Mouse (Mus musculus): ENCODE results near the gene Rnf222.

Gene Rnf222

DNA sequence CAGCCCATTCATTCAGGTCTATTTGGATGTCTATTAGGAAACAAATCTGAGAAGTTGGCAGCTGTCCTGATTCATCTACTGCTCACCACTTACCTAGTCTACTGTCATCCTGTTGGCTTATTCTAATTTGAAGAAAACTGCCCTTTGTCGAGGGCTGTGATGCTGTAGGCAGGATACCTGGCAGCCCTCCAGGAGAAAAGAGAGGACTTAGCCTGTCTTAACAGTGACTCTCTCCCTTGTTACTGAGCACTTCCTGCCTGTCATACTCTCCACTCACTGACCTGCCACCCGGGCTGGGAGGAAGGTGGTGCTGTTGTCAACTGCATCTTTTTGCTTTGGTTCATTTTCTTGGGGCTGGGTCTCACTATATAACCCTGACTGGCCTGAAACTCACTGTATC lies 2.3 kb downstream of the Rnf222 start:
- no peak for DNase-seq (ENCODE audit: low read depth)

DNA sequence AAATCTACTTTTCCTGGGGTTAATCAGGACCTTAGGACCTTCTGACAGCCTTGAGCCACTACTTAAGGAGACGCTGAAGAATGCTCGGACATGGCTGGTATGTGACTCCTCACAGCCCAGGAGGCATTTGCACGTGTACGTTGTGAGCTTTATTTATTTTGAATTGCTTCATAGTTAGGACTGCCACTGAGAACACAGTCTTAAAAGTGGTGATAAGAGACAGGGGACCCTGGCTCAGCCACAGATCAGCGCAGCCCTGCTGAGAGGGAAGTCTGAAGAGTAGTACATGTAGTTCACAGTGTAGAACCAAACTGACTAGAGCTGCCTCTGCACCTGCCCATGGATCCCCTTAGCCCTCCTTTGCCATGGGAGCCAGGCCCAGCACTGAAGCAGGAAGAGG lies 3.5 kb downstream of the Rnf222 start:
- no peak for DNase-seq (ENCODE audit: low read depth)

DNA sequence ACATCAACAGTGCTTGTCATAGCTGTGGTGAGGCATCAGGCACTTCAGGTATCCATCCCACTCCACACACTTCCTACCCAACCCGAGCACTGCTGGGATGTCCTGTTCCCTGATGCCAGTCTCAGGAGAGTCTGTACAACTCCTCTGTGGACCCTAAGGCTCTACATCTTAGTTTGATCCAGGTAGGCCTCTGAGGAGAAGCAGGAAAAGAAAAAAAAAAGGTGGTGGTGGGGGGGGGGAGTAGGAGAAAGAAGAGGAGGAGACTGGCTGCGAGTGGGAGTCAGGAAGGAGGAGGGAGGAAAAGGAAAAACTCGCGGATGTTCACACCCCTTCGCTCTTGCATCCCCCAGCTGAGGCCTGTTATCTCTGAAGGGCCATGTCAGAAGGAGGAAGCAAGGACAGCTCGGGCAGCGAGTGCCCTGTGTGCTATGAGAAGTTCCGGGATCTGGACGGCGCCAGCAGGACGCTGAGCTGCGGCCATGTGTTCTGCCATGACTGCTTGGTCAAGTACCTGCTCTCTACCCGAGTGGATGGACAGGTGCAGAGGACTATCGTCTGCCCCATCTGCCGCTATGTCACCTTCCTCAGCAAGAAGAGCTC lies 4.0 kb downstream of the Rnf222 start:
- no peak for DNase-seq (ENCODE audit: low read depth)

DNA sequence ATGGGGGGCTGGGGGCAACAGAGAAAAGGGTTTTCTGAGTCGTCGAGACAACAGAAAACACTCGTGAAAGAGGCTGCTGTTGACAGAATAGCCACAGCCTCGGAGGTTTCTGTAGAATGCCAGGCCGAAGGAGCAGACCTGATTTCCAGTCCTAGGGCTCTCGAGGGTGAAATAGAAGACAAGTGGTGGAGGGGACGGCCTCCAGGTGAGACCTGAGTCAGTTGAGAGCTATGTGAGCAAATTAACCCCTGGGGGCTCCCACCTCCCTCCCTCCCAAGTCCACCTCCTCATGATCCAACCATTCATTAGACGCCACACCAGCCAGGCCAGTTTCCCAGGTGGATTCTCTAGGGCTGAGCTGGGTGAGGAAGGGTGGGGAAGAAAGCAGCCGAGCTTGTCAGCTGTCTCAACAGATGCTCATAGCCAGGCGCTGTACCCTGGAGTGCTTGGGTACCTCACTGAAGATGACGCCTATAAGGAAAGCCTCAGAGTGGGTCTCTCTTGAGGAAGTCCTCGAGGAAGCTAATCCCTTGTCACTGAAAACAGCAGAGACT lies 5.6 kb downstream of the Rnf222 start:
- DNase-seq (ENCODE audit: low read depth): no peak

DNA sequence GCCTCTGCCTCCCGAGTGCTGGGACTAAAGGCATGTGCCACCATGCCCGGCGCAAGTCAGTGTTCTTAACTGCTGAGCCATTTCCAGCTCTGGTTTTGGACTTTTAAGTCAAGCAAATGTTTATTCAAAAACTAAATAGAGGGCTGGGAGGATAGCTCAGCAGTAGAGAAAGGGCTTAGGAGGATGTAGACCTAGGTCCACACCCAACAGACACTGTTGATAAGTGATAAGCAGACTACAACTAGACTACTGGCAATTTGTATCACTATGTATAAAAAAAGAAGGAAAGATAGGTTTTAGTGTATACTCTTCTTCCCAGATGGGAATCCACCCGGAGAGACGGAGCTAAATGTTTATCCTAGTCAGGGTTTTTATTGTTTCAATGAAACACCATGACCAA lies 7.9 kb downstream of the Rnf222 start:
- no peak for DNase-seq (ENCODE audit: low read depth)

DNA sequence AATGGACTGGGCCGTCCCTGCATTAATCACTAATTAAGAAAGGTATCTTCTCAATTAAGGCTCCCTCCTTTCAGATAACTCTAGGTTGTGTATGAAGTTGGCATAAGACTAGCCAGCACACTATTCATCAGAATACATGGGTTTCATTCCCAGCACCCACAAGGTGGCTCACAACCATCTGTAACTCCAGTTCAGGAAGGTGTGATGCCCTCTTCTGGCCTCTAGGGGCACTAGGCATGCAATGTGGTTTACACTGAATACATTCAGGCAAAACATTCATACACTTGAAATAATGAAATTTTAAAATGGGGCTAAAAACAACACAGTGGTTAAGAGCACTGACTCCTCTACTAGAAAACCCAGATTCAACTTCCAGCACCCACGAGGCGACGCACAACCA lies 8.8 kb downstream of the Rnf222 start:
- DNase-seq (ENCODE audit: low read depth): no peak

DNA sequence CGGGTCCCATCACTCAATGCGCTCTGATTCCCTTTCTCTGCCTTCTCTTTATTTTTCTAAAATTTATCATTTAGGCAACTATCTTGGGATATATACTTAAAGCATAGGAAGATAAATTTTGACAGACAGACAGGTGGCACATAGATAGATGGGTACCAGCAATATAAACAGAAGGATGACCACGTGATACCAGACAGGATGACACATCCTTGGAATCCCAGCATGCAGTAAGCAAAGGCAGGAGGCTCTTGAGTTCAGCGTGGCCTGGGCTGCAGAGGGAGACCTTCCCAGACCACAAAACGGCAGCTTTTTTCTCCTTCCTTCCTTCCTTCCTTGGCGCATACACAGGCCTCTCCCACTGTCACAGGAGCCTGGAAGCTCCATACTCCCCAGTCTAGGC lies 9.5 kb downstream of the Rnf222 start:
- DNase-seq (ENCODE audit: low read depth): no peak

DNA sequence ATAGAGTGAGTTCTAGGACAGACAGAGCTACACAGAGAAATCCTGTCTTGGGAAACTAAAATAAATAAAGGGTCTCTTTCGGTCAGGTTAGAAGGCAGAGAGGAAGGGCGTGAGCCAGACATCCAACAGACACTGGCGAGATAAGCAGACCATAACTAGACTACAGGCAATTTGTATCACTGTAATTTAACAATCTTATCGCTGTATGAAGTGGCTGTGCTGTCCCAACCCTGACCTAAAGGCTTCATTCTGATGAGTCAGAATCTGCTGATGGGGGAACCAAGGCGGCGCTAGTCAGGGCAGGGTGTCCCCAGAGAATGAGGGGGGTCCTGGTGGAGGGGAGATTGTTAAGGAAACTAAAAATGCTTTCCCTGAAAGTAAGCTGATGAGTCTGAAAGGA lies 10.4 kb downstream of the Rnf222 start:
- no peak for DNase-seq (ENCODE audit: low read depth)

DNA sequence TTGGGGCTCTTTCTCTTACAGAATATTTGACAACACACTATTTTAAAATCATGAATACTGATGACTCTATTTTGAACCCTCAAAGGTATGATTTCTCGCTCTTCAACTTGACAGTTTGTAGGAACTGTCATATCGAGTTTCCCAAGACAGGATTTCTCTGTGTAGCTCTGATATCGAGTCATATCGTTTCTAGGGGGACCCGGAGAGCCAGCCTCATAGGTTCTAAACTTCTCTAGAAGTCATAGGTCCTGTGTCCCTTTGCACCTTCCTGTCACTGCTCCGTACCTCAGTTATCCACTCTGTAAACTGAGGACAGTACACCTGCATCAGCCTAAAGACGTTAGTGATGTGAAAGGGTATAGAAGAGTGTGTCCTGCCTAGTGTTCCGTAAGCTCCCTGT lies 11.5 kb downstream of the Rnf222 start:
- DNase-seq (ENCODE audit: low read depth): no peak

DNA sequence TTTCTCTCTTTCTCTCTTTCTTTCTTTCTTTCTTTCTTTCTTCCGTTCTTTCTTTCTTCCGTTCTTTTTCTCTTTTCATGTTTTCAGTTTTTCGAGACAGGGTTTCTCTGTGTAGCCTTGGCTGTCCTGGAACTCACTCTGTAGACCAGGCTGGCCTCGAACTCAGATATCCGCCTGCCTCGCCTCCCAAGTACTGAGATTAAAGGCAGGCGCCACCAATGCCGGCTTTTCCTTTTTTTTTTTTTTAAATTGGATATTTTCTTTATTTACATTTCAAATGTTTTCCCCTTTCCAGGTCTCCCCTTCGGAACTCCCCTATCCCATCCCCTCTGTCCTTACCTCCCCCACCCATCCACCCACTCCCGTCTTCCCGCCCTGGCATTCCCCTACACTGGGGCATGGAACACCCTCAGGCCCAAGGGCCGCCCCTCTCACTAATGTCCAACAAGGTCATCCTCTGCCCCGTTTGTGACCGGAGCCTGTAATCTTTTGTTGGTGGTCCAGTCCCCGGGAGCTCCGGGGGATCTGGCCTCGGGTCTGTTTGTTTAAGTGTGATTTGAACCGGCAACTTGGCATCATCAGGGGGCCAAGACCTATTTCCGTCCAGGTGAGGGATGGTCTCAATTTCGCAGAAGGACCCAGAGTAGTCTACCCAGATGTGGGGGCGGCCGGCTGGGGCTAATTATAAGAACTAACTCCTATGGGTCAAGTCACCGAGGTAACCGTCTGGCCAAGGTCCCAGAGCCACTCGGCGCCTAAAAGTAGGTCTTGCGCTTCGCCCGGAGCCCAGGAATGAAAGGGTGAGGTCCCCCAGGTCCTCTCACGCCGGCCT lies 12.4 kb downstream of the Rnf222 start:
- no peak for DNase-seq (ENCODE audit: low read depth)

DNA sequence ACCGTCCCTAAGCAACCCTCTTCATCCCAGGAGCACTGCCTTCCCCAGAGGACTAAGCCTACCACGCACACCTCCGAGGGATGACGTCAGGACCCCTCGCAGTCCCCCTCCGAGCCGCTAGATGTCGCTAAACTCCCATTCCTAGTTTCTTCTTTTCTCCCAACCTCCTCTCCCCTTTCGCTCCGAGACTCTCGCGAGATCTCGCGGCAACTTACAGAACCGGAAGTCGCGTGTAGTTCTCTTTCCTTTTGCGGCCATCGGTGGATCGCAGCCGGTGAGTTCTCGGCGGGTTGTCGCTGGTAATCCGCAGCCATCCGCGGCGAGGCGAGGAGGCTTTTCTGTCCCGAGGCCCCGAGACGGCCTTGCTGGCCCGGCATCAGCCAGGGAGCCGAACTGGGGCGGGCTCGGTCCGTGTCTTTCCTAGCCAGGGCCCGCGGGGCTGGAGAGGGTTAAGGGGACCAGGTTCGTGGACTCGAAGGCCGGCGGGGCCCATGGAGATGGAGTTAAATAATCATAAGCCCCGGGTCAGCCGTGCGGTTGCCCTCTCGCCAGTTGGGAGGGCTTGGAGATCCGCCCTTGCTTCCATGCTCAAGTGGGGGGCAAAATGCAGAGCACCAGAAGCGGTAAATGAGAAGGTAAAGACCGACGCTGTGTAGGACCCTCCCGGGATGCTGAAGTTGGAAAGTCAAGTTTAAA lies 13.1 kb downstream of the Rnf222 start, which contains the start of gene Rpl26:
Gene Rpl26 (plus strand): TSS at position 233 of the 696 bp plus-strand sequence.
- DNase-seq (ENCODE audit: low read depth): peak; percentile 100

DNA sequence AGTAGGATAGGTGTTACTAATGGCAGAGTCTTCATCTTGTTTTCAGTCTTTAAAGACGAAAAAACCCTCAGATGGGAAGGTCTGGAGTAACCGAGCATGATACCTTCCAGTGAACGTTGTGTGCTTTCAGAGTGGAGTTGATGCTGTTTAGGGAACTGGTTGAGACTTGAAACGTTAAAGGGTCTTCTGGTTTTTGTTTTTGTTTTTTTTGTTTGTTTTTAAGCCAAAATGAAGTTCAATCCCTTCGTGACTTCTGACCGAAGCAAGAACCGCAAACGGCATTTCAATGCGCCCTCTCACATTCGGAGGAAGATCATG lies 13.7 kb downstream of the Rnf222 start:
- DNase-seq (ENCODE audit: low read depth): no peak

DNA sequence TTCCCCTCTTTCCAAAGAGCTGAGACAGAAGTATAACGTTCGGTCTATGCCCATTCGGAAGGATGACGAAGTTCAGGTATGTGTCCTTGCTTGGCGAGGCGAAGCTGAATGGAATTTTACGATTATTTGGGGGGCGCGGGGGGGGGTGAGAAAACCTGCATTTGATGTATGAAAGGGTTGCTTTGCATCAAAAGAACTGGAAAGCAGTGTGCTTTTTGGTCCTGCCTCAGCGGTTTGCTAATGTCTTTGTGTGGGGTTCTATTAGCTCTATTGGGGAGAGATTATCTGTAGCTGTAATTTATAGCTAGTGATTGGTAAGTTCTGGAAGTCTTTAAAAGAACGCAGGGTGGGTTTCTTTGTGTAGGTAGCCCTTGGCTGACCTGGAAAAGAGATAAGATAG lies 14.0 kb downstream of the Rnf222 start:
- DNase-seq (ENCODE audit: low read depth): no peak

DNA sequence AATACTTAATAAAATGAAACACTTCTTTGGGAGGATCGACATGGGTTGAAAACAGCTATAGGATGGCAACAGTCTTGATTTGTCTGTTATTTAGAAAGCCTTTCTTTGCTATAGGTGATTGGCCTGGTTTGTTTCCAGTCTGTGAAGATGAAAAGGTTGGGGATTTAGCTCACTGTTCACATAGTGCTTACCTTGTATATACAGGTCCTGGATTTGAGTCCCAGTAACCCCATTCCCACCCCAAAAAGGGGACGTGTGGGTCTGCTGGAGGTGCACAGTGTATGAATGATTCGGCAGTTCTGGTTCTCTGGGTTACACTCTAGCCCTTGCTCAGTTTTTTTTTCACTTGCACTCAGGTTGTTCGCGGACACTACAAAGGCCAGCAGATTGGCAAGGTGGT lies 14.5 kb downstream of the Rnf222 start:
- no peak for DNase-seq (ENCODE audit: low read depth)

DNA sequence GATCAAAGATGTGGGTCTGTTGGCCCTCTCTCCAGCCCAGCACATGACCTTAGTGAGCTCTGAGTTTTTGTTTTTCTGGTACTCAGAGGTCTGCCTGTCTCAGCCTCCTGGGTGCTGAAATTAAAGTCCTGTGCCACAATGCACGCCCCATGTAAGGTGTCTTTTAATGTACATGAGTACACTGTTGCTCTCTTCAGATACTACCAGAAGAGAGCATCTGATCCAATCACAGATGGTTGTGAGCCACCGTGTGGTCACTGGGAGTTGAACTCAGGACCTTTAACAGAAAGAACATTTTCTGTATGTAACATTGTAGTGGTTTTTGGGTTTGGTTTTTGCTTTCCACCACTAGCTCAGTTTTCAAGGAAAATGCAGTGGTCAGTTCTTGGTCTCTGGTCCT lies 15.4 kb downstream of the Rnf222 start:
- no peak for DNase-seq (ENCODE audit: low read depth)

DNA sequence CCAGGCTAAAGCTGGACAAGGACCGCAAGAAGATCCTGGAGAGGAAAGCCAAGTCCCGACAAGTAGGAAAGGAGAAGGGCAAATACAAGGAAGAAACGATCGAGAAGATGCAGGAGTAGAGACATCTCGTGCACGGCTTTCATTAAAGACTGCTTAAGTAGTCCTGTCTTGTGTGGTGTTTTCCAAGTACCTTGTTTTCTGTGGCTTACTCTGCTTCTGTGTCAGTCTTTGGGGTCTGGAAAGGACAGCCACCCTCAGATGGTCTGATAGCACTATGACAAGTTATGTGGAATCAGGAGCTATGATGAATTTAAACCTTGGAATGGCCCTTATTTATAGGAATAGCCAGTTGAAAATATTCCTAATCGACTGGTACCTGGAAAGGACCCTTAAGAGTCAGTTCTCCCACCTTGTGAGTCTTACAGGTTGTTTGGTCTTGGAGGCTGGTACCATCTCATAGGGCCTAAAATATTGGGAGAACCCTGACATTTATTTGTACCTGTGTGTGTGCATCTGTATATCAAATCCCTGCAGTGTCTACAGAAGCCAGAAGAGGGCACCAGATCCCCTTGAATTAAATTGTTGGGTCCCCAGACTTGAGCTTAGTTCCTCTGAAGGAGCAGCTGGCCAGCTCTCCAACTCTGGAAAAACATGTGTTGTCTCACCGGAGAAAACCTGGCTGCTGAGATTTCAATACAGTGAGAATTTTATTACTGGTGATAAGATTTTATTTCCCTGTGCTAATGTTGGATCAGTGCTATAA lies 16.2 kb downstream of the Rnf222 start:
- peak; percentile 78 for DNase-seq (ENCODE audit: low read depth)

DNA sequence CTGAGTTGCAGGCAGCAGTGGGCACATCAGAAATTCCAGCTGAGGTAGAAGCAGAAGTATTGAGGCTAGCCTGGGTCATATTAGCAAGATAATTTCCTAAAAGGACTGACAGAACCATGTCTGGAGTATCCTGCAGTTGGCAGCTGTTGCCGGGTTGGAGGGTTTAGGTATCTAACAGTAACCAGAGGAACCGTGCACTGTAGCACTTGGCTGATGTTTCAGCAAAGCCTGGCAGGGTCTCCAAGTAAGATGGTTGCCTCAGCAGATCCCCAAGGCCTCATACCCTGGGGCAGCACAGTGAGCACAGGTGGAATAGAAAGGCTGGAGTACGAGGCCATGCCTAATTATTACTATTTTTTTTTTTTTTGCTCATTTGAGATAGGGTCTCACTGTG lies 16.8 kb downstream of the Rnf222 start:
- no peak for DNase-seq (ENCODE audit: low read depth)

DNA sequence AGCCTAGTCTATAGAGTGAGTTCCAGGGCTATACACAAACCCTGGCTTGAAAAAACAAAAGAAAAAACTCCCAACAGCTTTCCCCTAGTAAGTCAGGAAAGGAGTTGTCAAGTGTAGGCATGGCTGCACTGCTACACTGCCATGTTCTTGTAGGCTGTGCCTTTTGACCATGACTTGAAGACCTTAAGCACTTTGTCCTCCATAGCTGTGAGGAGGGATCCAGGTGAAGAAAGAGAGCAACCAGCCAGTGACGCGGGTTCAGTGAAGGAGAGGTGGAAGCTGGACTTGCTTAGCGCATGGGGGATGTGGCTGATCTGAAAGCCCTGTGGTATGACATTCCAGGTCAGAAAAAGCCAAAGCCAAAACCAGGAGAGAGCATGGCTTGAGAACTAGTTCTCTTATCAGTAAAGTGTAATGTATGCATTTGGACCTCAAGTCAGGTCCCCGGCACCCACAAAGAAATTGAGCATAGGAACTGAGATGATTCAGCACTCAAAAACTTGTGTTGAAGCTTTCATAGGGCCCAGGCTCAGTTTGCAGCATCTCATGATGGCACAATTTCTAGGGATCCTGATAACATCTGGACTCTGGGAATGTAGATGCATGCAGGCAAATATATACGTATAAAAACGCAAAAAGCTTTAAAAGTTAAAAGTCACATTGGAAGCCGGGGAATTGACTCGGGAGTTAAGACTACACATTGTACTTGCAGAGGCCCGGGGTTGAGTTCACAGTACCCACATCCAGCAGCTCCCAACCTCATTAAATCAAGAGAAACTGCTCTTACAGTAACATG lies 17.5 kb downstream of the Rnf222 start:
- DNase-seq (ENCODE audit: low read depth): no peak

DNA sequence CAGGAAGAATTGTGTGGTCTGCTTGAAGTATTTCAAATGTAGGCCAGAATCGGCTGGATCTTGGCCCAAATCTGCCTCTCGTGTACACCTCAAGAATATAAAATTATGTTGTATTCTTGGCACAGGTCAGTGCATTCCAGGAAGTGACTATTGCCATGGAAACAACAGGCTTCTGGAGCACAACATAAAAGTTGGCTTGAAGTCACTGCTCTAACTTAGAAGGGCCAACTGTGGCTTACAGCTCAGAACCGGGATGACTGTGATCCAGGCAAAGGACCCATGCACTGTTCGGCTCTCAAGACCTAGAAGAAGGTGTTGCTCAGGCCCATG lies 18.1 kb downstream of the Rnf222 start:
- DNase-seq (ENCODE audit: low read depth): no peak

DNA sequence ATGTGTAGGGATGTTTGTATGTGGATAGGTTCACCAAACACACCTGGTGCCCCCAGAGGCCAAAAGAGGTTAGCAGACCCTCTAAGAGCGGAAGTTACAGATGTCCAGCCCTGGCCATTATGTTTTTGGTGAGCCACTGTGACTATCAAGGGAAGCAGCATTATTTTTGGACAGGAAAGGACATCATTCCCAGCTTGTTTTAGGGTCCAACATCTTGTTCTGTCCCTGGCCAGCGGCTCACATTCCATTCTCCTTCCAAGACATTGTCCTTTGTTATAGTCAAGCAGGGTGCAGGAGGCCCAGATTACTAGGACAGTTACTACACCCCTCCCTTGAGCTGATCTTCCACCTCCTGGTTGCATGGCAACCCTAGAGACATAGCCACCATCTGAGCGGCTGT lies 18.9 kb downstream of the Rnf222 start:
- DNase-seq (ENCODE audit: low read depth): no peak

DNA sequence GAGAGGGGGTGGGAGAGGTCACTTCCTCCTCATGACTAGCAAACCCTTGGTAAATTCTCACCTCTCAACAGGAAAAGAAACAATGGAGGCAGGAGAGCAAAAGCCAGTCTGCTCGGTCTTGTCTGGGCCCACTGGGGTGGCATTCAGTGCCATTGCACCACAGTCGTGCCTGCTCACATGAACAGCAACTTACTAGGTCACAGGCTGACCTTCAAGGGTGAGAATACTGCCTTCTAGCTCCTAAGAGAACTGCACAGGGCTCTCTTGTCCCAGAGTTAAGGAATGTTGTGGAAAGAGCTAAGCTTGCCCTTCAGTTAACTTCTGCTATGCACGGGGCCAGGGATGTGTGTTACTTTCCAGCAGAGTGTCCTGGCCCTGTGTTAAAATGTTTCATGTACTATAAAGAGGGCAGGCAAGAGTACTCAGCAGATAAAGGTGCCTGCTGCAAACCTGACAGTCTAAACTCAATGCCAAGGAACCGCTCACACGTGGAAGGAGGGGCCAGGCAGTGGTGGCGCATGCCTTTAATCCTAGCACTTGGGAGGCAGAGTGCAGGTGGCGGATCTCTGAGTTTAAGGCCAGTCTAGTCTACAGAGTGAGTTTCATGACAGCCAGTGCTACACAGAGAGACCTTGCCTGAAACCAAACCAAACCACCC lies 20.6 kb downstream of the Rnf222 start:
- DNase-seq (ENCODE audit: low read depth): no peak

Measured in c-Kit-positive CD71-negative TER-119-negative erythroid progenitor cells, embryonic 14.5 days (primary cell).